Mouse (Mus musculus) cerebellum, adult 2 months (tissue): ENCODE measurements around the gene Dync2li1. TPM values are rescaled to one million over a fixed set of nuclear protein-coding genes. Genes with fewer than 3 reads are reported as not detected.

Experiments used
- DNase-seq, 2 experiments: peaks; one replicate each; pipeline ENCODE4 v3.0.0; 2021
- H3K27ac ChIP-seq: fragments of 200-500 bp; 2 replicates; pipeline ENCODE4 v1.5.1; 2012; ENCODE audit warnings: low read length, control low read depth, inconsistent platforms; ENCODE audit not compliant: insufficient read depth
- H3K27me3 ChIP-seq: fragments of 200-500 bp; 2 replicates; pipeline ENCODE4 v1.6.1; 2012; ENCODE audit warnings: inconsistent platforms, mild to moderate bottlenecking, low read length, moderate library complexity; ENCODE audit not compliant: control insufficient read depth, insufficient read depth
- H3K4me1 ChIP-seq: fragments of 200-500 bp; 2 replicates; pipeline ENCODE4 v1.6.1; 2011; ENCODE audit warnings: low read length; ENCODE audit not compliant: control insufficient read depth, insufficient read depth
- H3K4me3 ChIP-seq: fragments of 200-500 bp; replicated peaks from 2 replicates; pipeline ENCODE3; 2011; ENCODE audit warnings: mild to moderate bottlenecking, low read depth, low read length, control low read depth; ENCODE audit not compliant: insufficient read depth
- CTCF ChIP-seq: fragments of 200-500 bp; IDR thresholded peaks from 2 replicates; pipeline ENCODE4 v1.5.1; 2011; ENCODE audit warnings: low read depth, mild to moderate bottlenecking, control low read depth, low read length, moderate library complexity, borderline replicate concordance; ENCODE audit not compliant: insufficient read depth
- POLR2A ChIP-seq: fragments of 200-500 bp; IDR thresholded peaks from 2 replicates; pipeline ENCODE4 v1.6.1; 2011; ENCODE audit warnings: low read length, control low read depth, borderline replicate concordance; ENCODE audit not compliant: insufficient read depth
- WGBS: fragments of 180-500 bp; shearing (Covaris S2); methylation state at CpG from one replicate; pipeline ENCODE4 v1.1.7; 2018; 5-methylcytosine and 5-hydroxymethylcytosine counted together
- polyA plus RNA-seq: library from polyadenylated mRNA; depleted of rRNA; stranded (reverse); fragments of >200 nt; gene quantifications from 2 replicates; pipeline ENCODE4 v1.2.3, GENCODE M21; 2012

The Dync2li1 gene
- polyA plus RNA-seq, 1 experiment = 15.3 TPM

DNA sequence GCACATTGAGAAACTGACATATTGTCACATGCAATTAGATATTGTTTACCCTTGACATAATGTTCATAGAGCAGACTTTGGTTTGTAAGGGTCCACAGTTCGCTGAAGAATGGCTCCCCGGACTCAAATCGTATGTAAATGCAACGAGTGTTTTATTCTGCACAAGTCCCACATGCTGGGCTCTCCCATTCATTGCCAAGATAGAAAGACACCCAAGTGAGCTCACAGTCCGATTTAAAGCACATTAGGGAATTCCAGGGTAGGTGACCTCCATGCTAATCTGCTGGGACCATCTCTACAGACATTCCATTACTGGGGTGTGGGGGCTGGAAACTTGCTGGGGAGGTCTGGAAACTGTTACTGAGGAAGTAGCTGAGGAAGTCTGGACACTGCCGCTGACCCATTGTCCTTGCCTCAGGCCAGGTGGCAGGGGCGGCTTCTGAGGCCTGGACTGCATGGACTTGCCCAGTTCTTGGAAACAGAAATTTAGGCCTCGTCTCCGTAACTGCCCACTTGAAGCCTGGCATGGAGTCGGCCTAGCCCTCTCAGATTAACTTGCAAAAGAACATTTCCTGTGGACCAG is 13.6 kb downstream of the Dync2li1 start:
- 59% methylated on average over 10 of the region's 10 CpGs for WGBS
- no peaks in the 10 kb centered on the region for H3K4me1 ChIP-seq
- no peak overlapping the region for H3K4me3 ChIP-seq
- no peak overlapping the region for H3K27ac ChIP-seq
- TF ChIP-seq POLR2A (no peak), CTCF (no peak)
- H3K27me3 ChIP-seq = no peaks in the 10 kb centered on the region
- no peak for DNase-seq

DNA sequence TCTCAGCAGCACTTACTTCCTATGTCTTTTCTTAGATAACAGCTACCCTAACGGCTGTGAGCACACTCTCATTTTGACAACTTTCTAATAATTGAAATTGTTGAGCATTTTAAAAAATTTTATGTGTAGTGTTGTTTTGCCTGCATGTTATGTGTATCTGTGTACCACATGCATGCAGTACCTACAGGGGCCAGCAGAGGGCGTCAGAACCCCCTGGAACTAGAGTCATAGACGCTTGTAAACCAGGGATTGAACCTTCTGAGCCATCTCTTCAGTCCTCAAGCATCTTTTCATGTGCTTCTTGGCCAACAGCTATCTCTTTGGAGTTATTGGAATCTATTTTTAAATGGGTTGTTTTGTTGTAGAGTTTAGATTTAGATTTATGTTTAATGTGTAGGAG is 15.6 kb downstream of the Dync2li1 start:
- TF ChIP-seq CTCF (0 out of 2 replicates have a peak, but pooled peaks have one; percentile 20), POLR2A (no peak)
- H3K27ac ChIP-seq = no peak overlapping the region

GRCm38 (mm10) chr17:84642324-84642723 is 16.0 kb downstream of the Dync2li1 start:
- DNase-seq = no peak
- Histone ChIP-seq H3K27me3 (no peaks in the 10 kb centered on the region), H3K27ac (no peak overlapping the region), H3K4me1 (no peaks in the 10 kb centered on the region), H3K4me3 (no peak overlapping the region)
- 93% methylated on average over 9 of the region's 9 CpGs for WGBS
- no peak for TF ChIP-seq CTCF
- no peak for TF ChIP-seq POLR2A

More for the DNA sequence above, 15.6 kb downstream of the Dync2li1 start:
- WGBS = 48% methylated on average over 3 of the region's 3 CpGs
- Histone ChIP-seq H3K4me3 (no peak overlapping the region), H3K27me3 (no peaks in the 10 kb centered on the region), H3K4me1 (no peaks in the 10 kb centered on the region)
- DNase-seq = no peak

DNA sequence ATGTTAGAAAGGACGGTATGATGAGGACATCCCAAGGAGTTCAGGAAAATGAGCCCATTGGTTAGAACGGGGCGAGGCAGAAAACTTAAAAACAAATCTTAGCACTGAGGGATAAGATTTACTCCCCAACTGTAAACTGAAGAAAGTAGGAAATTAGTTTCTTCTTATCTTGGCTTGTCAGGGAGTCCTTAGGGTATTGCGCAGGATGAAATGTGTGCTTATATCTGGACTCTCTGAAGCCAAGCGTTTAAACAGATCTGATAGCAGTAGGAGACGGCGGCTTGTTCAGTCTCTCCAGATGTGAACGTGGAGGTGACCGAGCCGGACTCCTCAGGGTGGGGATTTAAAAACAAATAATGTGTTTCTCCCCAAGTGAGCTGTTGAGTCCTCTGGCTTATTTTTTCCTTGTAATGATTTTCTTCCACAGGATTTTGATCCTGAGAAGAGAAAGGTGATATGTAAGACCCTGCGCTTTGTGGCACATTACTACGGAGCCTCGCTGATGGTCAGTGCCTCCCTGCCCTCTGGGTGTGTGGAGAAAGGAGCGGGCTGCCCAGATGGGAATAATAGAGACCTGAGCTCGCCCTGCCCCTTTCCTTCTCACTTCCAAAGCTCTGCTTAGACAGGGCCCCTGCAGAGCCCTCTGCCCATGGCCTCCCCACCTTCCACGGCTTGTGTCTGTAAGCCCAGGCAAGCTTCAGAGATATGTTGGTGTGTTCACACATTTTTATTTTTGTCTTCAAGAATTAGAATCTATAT is 18.2 kb downstream of the Dync2li1 start:
- TF ChIP-seq POLR2A (no peak), CTCF (no peak)
- no peak overlapping the region for H3K4me3 ChIP-seq
- no peak for DNase-seq
- H3K4me1 ChIP-seq = no peaks in the 10 kb centered on the region
- 86% methylated on average over 16 of the region's 16 CpGs for WGBS
- no peak overlapping the region for H3K27ac ChIP-seq
- no peaks in the 10 kb centered on the region for H3K27me3 ChIP-seq

DNA sequence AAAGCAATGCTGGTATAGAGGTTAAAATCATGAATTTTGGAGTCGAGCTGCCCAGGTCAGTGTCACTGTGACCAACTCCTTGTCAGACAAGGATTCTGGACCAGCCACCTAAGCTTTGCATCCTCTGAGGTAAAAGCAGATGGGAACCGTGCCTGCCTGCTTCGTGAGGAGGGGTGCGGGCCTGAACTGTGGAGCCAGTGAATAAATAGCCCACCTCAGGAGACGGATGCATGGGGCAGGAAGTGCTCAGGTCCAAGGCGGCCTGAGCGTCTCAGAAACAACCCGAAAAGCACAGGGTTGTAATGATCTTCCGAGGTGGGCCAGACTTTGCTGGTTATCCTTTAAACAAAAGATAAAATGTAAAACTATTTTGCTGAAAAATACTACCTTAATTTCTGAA is 18.8 kb downstream of the Dync2li1 start:
- no peaks in the 10 kb centered on the region for H3K27me3 ChIP-seq
- H3K4me3 ChIP-seq = no peak overlapping the region
- H3K4me1 ChIP-seq = no peaks in the 10 kb centered on the region
- 44% methylated on average over 9 of the region's 9 CpGs for WGBS
- no peak for TF ChIP-seq POLR2A
- TF ChIP-seq CTCF = no peak
- H3K27ac ChIP-seq = no peak overlapping the region
- no peak for DNase-seq

DNA sequence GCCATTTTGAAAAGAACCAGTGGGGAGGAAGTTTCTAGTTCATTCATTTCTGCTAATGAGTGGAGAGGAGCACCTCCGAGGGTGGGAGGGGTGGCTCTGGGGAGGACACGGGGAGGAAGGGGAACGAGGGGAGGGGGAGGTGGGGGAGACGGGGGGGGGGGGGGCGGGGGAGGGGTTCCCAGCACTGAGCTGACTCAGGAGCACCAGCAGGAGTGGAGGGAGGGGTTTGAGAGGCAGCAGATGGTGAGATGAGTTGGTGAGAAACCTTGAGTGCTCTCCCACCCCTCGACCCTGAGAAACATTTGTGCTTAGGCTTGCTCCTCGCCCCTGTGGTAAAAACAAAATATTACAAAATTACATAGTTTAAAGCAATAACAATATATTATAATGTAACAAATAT is 19.6 kb downstream of the Dync2li1 start:
- DNase-seq = no peak
- 15% methylated on average over 5 of the region's 7 CpGs for WGBS
- H3K27ac ChIP-seq = no peak overlapping the region
- H3K4me3 ChIP-seq = no peak overlapping the region
- no peaks in the 10 kb centered on the region for H3K4me1 ChIP-seq
- TF ChIP-seq POLR2A (no peak), CTCF (no peak)
- H3K27me3 ChIP-seq = no peaks in the 10 kb centered on the region

- Histone ChIP-seq H3K4me1 (no peaks in the 10 kb centered on the region), H3K27me3 (no peaks in the 10 kb centered on the region), H3K27ac (no peak overlapping the region), H3K4me3 (no peak overlapping the region)
- no peak for DNase-seq
- TF ChIP-seq CTCF (no peak), POLR2A (no peak)
- WGBS = 60% methylated on average over 2 of the region's 2 CpGs
Measured at GRCm38 (mm10) chr17:84646477-84646876, 20.2 kb downstream of the Dync2li1 start.

- DNase-seq = no peak
- TF ChIP-seq POLR2A (no peak), CTCF (no peak)
- Histone ChIP-seq H3K27ac (no peak overlapping the region), H3K4me3 (no peak overlapping the region), H3K27me3 (no peaks in the 10 kb centered on the region), H3K4me1 (no peaks in the 10 kb centered on the region)
- WGBS = 93% methylated on average over 4 of the region's 4 CpGs
Measured at GRCm38 (mm10) chr17:84647630-84648029, 21.3 kb downstream of the Dync2li1 start.
